Mouse (Mus musculus) myocyte (in vitro differentiated cells): ENCODE results near the gene Tnfrsf13b. TPM values are rescaled to one million over a fixed set of nuclear protein-coding genes. Genes with fewer than 3 reads are reported as not detected.
"Not testable (repeated sequence)": the region's sequence is repeated elsewhere in the genome, so short reads cannot be mapped to it uniquely, and the experiment has no call there.

Source experiments
- H3K27me3 ChIP-seq: one replicate; pipeline ENCODE4 v1.6.1; 2011; ENCODE audit not compliant: control insufficient read depth, insufficient read depth, insufficient read length
- H3K36me3 ChIP-seq: one replicate; pipeline ENCODE4 v1.6.1; 2011; ENCODE audit not compliant: control insufficient read depth, insufficient read depth
- H3K4me2 ChIP-seq: one replicate; pipeline ENCODE4 v1.6.1; 2011; ENCODE audit warnings: low read depth, control low read depth
- H3K4me3 ChIP-seq: one replicate; pipeline ENCODE4 v1.5.1; 2011; ENCODE audit warnings: mild to moderate bottlenecking, control low read depth, moderate library complexity
- H3K79me2 ChIP-seq: one replicate; pipeline ENCODE4 v1.6.1; 2011; ENCODE audit not compliant: control insufficient read depth, insufficient read depth
- H3ac ChIP-seq: one replicate; pipeline ENCODE4 v1.6.1; 2011; ENCODE audit not compliant: control insufficient read depth, insufficient read length
- CEBPB ChIP-seq: IDR thresholded peaks from 2 replicates; pipeline ENCODE4 v1.6.1; 2011; ENCODE audit warnings: mild to moderate bottlenecking, moderate library complexity; ENCODE audit not compliant: poor library complexity, insufficient read depth, severe bottlenecking
- E2F4 ChIP-seq: IDR thresholded peaks from one replicate; pipeline ENCODE4 v1.6.1; 2011; ENCODE audit warnings: mild to moderate bottlenecking, control low read depth, moderate library complexity; ENCODE audit not compliant: insufficient read depth
- MAX ChIP-seq: IDR thresholded peaks from one replicate; pipeline ENCODE4 v1.6.1; 2011; ENCODE audit warnings: low read depth, mild to moderate bottlenecking, control low read depth
- MYOD1 ChIP-seq, 3 experiments: IDR thresholded peaks; one replicate each; pipeline ENCODE4 v1.6.1; 2011; ENCODE audit warnings: control low read depth in 2 of 3, low read depth in 2 of 3, mild to moderate bottlenecking in 2 of 3, moderate library complexity in 1 of 3; ENCODE audit not compliant: insufficient read length in 2 of 3, control insufficient read depth in 1 of 3
- MYOG ChIP-seq, 3 experiments: IDR thresholded peaks; one replicate each; pipeline ENCODE4 v1.6.1; 2011; ENCODE audit warnings: control low read depth in 2 of 3, low read depth in 2 of 3, mild to moderate bottlenecking in 2 of 3; ENCODE audit not compliant: insufficient read length in 2 of 3, control insufficient read depth in 1 of 3, insufficient read depth in 1 of 3
- POLR2A ChIP-seq: IDR thresholded peaks from one replicate; pipeline ENCODE4 v1.6.1; 2011; ENCODE audit warnings: low read depth, mild to moderate bottlenecking, control low read depth, moderate library complexity; ENCODE audit not compliant: insufficient read length
- POLR2AphosphoS2 ChIP-seq: IDR thresholded peaks from one replicate; pipeline ENCODE4 v1.6.1; 2011; ENCODE audit warnings: low read depth, control low read depth; ENCODE audit not compliant: insufficient read length
- REST ChIP-seq: IDR thresholded peaks from one replicate; pipeline ENCODE4 v1.6.1; 2011; ENCODE audit warnings: mild to moderate bottlenecking, control low read depth, moderate library complexity; ENCODE audit not compliant: insufficient read depth, insufficient read length
- SRF ChIP-seq: IDR thresholded peaks from one replicate; pipeline ENCODE4 v1.6.1; 2011; ENCODE audit warnings: low read depth; ENCODE audit not compliant: control insufficient read depth, insufficient read length
- TCF12 ChIP-seq: IDR thresholded peaks from one replicate; pipeline ENCODE4 v1.6.1; 2011; ENCODE audit warnings: mild to moderate bottlenecking, control low read depth; ENCODE audit not compliant: poor library complexity, insufficient read depth, severe bottlenecking
- TCF3 ChIP-seq: IDR thresholded peaks from one replicate; pipeline ENCODE4 v1.6.1; 2011; ENCODE audit warnings: low read depth, control low read depth; ENCODE audit not compliant: insufficient read length
- USF1 ChIP-seq: IDR thresholded peaks from one replicate; pipeline ENCODE4 v1.6.1; 2011; ENCODE audit warnings: low read depth, mild to moderate bottlenecking, control low read depth, moderate library complexity
- polyA plus RNA-seq: library from polyadenylated mRNA; unstranded; fragments of >200 nt; fragmentation: generic; extraction: Trizol; gene quantifications from one replicate; pipeline ENCODE4 v1.2.1, GENCODE M21; 2012; ENCODE audit warnings: missing spikeins

The Tnfrsf13b gene
- polyA plus RNA-seq, 1 experiment: 0.04 TPM

DNA sequence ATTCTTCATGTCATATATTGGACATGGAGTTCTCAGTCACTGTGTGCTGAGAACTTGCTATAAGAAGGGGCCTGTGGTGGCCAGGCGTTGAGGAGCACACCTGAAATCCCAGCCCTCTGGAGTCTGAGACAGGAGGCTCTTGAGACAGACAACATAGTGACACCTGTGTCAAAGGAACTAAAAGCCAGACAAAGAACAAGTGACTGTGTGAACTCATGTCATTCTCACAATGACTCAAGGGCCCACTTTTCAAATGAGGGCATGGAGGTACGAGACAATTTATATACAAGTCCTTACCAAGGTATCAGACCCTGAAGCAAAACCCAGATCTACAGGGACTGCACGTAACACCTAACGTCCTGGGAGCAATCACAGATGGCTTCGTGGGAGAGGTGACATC lies 585 bp upstream of the Tnfrsf13b start:
- Histone ChIP-seq H3K36me3 (no peaks in the 10 kb centered on the region), H3K79me2 (no peaks in the 10 kb centered on the region), H3ac (no peak overlapping the region), H3K4me2 (no peak overlapping the region), H3K27me3 (no peaks in the 10 kb centered on the region), H3K4me3 (no peak overlapping the region)
- TF ChIP-seq SRF (no peak), E2F4 (no peak), POLR2AphosphoS2 (no peak), TCF12 (no peak), MAX (no peak), MYOG (IDR thresholded peaks at IDR 0.05; ENCODE audit: control insufficient read depth in 1 of 3, insufficient read depth in 1 of 3, insufficient read length in 2 of 3, low read depth in 2 of 3) (no peak), MYOD1 (IDR thresholded peaks at IDR 0.05; ENCODE audit: control insufficient read depth in 1 of 3, insufficient read length in 2 of 3, low read depth in 2 of 3) (no peak), CEBPB (no peak), POLR2A (no peak), USF1 (no peak), REST (no peak), TCF3 (no peak)

DNA sequence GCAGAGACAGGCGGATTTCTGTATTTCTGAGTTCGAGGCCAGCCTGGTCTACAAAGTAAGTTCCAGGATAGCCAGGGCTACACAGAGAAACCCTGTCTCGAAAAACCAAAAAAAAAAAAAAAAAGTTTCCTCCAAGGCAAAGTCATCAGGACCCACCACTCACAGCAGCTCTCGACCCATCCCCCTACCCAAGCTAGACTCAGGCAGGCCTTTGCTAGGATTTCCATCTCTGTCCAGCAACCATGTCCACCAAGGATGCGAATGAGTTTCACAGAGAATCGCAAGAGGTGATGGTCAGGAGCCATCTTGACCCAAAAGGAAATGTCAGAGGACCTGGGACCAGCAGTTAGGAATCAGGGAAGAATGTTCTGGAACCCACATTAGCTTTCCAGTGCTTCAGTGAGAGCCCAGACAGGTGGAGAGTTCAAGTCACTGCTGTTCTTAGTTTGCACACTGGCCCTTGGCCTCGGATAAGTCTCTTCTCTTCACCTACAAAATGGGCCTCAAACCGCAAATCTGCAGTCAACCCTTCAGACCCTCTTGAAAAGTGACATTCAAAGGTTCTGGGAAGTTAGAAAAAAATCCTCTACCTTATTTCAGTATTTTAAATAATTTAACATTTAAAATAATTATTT lies 983 bp downstream of the Tnfrsf13b start:
- no peak overlapping the region for H3K4me2 ChIP-seq
- H3ac ChIP-seq: no peak overlapping the region
- no peak overlapping the region for H3K4me3 ChIP-seq
- no peaks in the 10 kb centered on the region for H3K79me2 ChIP-seq
- TF ChIP-seq TCF12: no peak
- TF ChIP-seq POLR2A: no peak
- TF ChIP-seq USF1: no peak
- no peak for TF ChIP-seq MYOG (IDR thresholded peaks at IDR 0.05; ENCODE audit: control insufficient read depth in 1 of 3, insufficient read depth in 1 of 3, insufficient read length in 2 of 3, low read depth in 2 of 3)
- TF ChIP-seq MYOD1 (IDR thresholded peaks at IDR 0.05; ENCODE audit: control insufficient read depth in 1 of 3, insufficient read length in 2 of 3, low read depth in 2 of 3): no peak
- no peak for TF ChIP-seq E2F4
- TF ChIP-seq TCF3: no peak
- no peak for TF ChIP-seq MAX
- no peak for TF ChIP-seq CEBPB
- no peak for TF ChIP-seq POLR2AphosphoS2
- no peak for TF ChIP-seq SRF
- no peak for TF ChIP-seq REST
- no peaks in the 10 kb centered on the region for H3K36me3 ChIP-seq
- no peaks in the 10 kb centered on the region for H3K27me3 ChIP-seq

DNA sequence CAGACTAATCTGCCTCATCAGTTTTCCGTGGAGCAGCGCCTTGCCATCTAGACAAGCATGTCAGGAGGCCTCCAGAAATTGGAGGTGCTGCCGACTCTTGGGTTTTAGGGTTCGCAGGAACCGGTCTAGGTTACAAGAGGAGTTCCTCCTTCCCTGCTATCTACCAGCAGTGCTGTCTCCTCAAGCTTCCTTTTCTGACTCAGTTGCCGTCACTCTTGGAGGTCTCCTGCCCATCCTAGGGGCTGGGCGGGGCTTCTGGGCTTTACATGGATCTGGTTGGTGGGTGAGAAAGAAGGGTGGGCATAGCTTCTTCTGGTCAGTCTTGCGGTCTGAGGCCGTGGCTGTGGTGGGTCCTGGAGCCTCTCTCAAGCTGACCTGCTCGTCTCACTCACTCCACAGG lies 2.8 kb downstream of the Tnfrsf13b start:
- H3K36me3 ChIP-seq: no peaks in the 10 kb centered on the region
- no peak overlapping the region for H3ac ChIP-seq
- no peaks in the 10 kb centered on the region for H3K27me3 ChIP-seq
- no peaks in the 10 kb centered on the region for H3K79me2 ChIP-seq
- H3K4me3 ChIP-seq: no peak overlapping the region
- no peak overlapping the region for H3K4me2 ChIP-seq
- TF ChIP-seq USF1 (no peak), MYOG (IDR thresholded peaks at IDR 0.05; ENCODE audit: control insufficient read depth in 1 of 3, insufficient read depth in 1 of 3, insufficient read length in 2 of 3, low read depth in 2 of 3) (no peak), CEBPB (no peak), SRF (no peak), REST (no peak), E2F4 (no peak), TCF3 (no peak), TCF12 (no peak), MYOD1 (IDR thresholded peaks at IDR 0.05; ENCODE audit: control insufficient read depth in 1 of 3, insufficient read length in 2 of 3, low read depth in 2 of 3) (no peak), MAX (no peak)

DNA sequence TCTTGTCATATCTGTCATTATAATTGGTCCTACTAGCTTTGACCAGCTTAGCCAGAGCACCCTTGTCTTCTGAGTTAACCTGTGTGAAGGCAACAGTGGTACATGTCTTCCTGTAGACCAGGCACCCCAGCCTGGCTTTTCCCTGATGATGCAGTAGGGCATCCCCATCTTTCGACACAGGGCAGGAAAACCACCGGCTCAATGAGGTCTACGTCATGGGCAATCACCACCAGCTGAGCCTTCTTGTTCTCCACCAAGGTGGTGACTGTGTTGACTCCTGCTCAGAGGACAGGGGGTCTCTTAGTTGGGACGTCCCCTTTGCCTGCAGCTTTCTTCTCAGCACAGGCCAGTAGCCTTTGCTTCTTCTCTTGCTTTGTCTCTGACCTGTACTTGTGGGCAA lies 4.1 kb downstream of the Tnfrsf13b start:
- not testable (repeated sequence) for H3ac ChIP-seq, H3K4me3 ChIP-seq, H3K4me2 ChIP-seq, H3K79me2 ChIP-seq, H3K27me3 ChIP-seq, H3K36me3 ChIP-seq

DNA sequence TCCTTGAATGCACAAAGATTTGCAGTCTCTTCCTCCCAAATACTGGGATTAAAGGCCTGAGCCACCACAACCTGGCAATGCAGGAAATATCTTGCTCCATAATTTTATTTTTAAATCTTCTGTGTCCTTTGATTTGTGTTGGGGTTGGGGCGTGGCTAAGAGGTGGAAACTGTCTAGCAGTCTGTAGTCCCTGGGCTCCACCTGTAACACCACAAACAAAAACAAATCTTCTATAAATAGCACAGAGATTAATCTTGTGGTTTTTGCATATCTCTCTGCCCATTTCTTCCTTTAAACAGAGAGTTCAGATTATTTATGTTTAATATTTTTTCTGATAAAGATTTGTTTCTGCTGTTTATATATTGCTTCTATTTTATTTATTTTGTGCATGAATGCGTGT lies 6.4 kb downstream of the Tnfrsf13b start:
- Histone ChIP-seq H3K4me3 (no peak overlapping the region), H3K4me2 (no peak overlapping the region), H3ac (no peak overlapping the region), H3K79me2 (no peaks in the 10 kb centered on the region), H3K36me3 (no peaks in the 10 kb centered on the region), H3K27me3 (peaks cover 3% of the 10 kb centered on the region)
- TF ChIP-seq MAX (no peak), USF1 (no peak), CEBPB (no peak), MYOD1 (IDR thresholded peaks at IDR 0.05; ENCODE audit: control insufficient read depth in 1 of 3, insufficient read length in 2 of 3, low read depth in 2 of 3) (no peak)
